Mouse (Mus musculus): ENCODE results near the gene Magi1.
A peak's percentile ranks its signal among the peaks of the same experiment; 100 is the strongest.

Gene Magi1

DNA sequence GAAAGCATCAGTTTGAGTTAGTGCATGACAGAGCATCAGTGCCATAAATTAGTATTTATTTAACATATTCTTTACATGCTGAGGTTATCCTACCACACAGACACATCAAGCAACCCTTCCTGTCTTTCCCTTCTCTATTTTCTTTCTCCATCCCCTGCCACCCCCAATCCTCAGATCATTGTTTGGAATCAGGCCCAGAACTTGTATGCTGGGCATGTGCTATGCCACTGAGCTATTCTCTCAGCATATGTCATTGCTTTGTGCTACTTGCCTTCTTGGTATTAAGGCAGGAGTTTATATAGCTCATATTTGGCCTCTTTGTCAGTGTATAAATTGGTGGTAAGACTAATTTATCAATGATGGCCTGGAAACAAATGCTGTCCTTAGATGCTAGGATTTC lies 494.0 kb downstream of the Magi1 start:
- DNase-seq: no peak

DNA sequence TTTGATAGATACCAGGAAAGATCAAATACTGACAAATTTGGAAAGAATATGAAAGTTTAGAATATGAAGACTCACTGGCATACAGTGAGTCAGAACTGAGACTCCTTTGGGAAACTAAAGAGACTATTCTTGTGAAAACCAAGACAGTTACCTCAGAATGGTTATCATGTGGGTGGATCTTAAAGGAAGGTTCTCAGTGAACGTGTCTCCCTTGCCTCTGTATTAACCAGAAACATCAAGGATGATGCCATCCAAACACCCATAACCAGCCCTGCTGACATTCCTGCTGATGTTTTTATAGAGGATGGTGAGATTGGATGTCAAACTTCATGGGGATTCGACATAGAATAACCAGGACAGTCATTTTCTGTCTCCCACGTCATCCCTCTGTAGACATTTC lies 496.7 kb downstream of the Magi1 start:
- no peak for DNase-seq

DNA sequence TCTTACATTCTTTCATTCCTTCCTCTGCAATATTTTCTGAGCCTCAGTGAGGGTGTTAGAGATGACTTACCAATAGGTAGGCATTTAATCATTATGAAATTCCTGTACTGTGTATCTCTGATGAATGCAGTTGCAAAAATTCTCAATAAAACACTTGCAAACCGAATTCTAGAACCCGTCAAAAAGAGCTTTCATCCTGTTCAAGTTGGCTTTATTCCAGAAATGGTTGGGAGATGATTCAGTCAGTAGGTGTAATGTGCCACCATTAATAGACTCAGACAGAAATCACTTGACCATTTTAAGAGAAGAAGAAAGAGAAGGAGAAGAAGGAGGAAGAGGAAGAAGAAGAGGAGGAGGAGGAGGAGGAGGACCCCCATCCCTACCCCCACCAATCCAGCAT lies 497.5 kb downstream of the Magi1 start:
- no peak for DNase-seq

DNA sequence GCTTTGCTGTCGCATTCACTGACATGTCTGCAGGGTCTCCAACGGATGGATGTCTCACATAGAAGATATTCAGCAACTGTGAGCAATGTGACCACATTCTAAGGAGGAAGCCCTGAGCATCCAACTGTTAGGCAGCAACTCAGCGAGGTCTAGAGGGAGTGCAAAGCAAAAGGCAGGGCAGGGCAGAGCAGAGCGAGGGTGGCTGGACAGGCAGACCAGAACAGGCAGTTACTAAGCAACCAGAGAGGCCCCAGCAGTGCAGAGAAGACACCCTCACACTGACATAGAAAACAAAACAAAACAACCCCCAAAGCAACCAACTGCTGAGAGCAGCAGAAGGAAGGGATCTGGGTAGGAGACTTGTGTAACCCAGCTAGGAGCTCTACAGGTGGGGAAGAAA lies 512.6 kb downstream of the Magi1 start:
- DNase-seq: no peak

DNA sequence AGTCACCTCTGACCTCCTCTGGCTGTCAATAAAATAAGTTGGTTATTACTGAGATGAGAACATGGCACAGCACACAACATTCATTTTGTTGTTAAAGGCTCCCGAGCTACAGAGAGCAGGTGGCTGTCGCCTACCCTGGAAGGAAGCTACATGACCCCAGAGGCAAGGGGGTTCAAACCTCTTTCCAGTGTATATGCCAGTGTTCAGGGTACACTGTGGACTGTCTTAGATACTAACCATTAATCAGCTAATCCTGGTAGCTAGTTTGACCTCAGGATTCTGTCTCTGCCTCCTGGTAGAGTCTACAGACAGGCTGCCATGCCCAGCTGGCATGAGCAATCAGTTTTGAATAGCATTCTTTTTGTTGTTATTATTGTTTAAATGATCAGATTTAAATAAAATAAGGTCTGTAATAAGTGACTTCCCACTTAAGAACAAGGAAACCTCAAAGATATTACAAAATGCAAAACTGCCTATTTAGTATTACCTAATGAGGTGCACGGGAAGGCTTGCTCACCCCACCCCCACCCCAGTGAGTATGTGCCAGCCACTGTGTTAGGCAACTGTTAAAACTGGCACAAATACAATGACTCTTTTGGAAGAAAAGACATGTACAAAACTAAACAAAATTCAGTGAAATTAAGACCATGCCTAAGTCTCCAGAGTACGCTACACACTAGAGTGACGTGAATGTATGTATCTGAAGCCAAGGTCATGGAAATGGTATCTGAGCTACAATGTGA lies 513.3 kb downstream of the Magi1 start:
- no peak for DNase-seq

DNA sequence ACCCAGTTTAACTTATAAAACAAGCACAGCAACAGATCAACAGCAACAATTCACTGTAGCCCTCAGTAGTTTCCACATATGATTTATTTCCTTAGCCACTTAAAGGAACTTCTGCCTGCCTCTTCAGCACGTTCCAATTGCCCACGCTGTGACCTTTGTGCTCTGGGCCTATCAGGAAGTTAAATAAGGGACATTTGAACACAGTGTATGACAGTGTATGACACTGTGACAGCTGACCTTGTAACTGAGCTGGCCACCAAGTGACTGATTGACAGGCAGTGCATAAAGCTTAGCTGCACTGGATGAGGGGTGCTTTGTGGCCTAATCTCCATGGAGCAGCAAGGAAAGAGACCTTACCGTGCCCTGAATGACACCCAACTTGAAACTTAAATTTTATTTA lies 525.6 kb downstream of the Magi1 start:
- no peak for DNase-seq

DNA sequence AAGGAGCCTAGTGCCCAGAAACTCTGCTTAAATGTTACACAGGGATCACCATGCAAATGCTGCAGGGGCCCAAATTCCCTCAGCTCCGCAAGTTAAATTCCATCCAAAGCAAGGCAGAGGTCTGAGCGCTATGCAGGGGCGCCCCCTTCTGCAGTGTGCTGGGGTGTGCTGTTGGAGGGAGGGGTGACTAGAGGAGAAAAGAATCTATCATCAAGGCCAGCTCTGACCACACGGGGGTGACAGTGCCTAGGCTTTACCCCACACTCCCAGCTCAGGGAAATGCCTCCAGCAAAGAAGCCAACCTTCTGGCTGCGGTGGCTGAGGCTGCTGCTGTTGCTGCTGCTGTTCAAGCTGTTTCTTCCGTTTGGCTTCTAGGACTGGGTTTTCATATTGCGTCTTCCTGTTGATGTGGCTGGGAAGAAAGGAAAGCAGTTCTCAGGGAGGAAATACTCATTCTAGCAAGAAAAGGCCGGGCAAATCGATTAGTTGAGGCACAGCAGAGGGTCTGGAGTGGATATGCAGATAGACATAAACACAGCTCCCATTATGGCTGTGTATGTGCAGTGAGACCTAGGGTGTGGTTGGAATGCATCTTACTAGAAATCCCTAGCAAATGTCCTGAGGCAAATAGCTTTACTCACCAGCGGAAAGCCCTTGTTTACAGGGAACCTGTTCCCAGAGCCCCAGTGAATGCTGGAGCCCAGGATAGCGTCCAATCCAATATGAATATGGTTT lies 526.2 kb downstream of the Magi1 start:
- peak; percentile 74 for DNase-seq

DNA sequence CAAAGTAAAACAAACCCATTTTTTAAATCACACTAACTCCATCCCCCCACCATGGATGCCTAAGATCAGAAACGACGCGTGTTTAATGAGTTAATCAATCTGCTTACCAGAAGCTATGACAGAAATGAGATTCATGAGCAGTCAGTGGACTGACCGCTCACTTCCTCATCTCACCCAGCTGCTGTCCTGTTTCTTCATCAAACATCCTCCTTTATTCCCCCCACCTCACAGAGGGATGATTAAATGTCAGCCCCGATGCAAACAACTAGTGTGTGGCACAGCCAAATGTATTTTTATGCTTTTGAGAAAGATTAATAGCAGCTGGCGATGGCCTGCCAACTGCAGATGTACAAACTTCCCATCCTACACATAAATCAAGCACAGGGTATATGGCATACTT lies 540.6 kb downstream of the Magi1 start:
- DNase-seq: no peak

DNA sequence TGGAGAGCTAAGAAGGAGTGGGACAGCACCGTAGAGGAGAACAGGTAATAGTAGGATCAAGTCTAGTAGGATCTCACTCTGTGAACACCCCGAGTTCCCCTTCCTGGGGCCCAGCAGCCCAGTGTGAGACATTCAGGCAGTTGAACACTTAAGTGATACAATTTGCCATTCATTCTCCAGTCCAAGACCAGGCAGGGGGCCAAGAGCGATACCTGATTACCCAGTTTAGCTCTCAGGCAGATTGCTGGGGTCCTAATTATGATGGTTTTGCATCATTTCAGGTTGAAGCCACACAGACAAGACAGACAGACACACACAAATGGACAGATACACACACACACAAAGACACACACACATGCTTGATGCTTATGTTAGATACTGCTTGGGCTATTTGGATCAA lies 543.9 kb downstream of the Magi1 start:
- DNase-seq: peak; percentile 36

DNA sequence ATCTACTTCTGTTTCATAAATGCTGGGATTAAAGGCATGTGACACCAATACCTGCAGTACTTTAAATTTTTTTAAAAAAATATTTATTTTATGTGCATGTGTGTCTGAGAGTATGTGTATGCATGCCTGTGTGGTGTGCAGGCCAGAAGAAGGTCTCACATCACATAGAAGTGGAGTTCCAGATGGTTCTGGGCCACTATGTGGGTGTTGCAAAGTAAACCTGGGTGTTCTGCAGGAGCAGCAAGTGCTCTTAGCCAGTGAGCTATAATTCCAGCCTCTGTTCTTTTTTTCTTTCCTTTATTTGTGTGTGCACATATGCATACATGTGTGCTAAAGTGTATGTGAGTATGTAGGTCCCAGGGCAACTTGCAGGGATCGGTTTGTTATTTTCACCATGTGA lies 546.6 kb downstream of the Magi1 start:
- no peak for DNase-seq

DNA sequence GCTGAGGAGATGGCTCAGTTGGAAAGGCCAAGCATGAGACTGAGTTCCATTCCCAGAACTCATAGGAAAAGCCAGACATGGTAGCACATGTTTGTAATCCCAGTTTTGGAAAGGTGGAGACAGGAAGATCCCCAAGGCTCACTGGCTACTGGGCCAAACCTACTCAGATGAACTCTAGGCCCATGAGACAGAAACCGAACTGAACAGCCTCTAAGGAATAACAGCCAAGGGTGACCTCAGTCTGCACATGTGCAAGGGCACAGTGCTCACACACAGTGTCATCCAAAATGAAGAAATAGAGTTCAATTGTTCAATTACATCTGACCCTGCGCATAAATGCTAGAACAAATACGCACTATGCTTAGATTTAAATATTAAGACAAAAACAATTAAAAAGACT lies 547.6 kb downstream of the Magi1 start:
- no peak for DNase-seq

DNA sequence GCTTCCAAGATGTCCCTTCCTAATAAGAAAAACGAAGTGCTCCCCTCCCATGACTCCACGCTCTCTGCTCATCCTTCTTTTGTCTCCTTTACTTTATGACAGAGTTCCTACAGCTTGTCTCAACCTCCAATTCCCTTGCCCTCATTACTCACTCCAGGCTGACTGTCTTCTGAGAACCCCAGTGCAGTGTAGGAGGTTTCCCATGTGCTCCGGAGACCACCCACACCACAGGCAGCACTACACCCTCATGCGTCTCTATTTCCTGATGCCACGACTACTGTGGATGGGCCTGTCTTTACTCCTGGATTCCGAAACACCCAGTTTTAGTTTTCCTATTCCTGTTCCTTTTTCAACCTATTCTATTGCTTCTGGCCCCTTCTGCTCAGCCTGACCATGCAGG lies 549.9 kb downstream of the Magi1 start:
- no peak for DNase-seq

DNA sequence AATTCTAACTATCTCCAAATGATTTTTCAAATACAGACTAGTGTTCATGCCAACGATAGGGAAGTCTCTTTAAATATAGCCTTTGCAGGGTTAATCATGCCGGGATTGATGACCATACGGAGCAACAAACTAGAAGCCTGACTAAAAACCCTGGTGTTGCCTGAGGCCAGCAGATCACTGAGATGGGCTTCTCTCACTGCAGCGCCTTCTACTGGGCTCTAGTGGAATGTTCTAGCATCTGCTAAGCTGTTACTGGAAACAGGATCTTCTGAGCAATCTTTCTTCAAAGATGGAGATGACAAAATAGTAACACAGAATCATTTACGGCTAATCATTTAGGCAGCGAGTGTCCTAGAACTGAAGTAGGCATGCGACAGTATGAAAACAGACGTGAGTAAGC lies 554.0 kb downstream of the Magi1 start:
- DNase-seq: no peak

DNA sequence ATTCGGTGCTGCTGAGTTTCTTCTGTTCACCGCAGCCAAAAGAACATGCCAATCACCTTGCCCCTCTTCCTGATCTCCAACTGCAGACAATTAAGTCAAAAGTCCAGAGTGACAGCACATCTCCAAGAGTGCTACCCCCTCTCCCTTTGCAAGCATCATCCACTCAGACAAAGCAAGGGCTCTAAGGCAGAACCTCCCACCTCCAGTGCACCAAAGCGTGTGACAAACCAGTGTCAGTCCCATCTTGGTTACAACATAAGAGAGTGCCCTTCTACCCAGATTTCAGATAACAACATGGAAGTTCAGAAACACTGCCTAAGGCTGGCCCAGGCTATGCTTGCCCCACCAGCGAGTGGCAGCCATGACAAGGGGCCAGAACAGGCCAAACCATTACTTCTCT lies 554.9 kb downstream of the Magi1 start:
- no peak for DNase-seq

DNA sequence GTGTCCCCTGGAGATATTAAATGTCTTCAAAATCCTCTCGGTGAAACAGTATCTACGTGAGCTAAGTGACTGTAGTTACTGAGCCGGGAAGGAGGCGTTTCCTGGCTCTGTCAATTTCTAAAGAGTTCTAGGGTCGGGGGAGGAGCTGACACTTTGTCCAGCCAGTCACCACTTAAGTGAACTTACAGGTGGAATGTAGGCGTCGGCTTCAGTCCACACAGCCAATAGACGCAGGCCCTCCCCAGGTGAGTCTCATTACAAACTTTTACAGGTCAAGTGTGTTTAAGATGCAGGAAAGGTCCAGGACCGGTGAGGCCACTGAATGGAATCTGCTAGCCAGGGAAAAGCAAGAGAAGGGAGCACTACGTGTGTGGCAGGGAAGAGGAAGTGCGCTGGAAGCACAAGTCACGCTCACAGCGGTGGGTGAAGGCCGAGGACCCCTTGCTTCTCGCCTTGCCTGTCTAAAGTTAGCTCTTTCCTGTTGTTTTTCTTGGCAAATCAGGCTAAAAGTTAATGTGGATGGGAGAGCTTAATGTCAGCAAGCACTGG lies 556.0 kb downstream of the Magi1 start:
- DNase-seq: no peak

DNA sequence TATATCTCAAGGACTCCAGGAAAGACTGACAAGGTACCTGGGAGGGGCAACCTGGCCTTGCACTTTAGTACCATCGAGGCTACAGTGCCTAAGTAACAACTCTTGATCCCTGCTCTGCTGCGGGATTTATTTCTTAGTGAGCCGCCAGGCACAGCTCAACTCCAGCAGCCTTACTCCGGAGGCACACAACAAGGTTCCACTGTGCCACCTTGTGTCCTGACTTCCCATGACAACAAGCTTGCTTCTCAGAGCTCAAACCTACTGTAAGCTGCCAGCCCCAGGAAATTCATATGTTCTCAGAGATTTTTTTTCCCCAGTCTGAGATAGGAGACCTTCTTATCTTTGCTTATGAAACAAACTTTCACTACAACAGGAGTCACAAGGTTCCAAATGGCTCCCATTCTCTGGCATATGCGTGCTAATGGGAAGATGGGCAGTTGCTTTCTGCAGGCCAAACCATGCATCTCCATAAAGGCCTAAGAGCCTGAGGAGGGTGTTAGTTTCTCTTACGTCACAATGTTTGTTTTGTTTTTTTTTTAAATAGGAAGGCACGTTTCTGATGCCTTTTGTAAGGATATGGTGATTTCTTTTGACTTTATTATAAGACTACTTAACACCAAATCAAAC lies 556.8 kb downstream of the Magi1 start:
- DNase-seq: peak; percentile 29

DNA sequence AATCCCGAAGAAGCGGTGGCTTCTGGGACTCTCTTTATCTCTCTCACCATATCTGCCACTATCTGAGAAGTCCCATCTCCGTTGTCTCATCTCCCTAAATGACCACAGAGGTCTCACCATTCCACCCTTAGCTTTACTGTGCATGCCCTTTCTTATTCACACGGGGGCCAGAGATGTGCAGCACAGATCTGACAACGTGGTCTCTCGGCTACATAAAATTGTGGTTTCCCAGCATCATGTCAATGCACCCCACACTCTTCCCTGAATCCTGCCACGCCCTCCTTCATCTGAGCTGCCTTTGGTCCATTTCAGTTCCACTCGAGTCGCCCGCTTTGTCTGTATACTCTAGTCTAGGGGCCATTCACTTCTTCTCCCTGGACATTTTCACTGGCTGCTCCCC lies 557.6 kb downstream of the Magi1 start:
- no peak for DNase-seq

DNA sequence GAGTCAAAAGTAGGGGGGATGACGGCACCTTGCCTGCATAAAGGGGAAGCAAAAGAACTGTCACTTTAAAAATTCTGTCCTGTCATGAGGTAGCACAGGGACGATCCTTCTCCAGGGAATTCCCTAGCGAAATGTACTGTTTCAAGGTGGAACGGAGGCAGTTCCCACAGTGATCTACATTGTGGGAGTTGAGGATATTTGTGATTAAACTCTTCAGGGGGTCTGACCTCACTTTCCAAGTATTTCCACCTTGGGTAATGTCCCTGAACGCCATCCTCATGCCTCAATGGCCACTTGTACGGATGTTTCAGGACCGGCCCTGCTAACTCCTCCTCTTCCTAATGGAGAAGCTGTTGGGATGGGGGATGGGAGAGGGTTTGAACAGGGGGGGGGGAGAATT lies 559.0 kb downstream of the Magi1 start:
- DNase-seq: no peak

DNA sequence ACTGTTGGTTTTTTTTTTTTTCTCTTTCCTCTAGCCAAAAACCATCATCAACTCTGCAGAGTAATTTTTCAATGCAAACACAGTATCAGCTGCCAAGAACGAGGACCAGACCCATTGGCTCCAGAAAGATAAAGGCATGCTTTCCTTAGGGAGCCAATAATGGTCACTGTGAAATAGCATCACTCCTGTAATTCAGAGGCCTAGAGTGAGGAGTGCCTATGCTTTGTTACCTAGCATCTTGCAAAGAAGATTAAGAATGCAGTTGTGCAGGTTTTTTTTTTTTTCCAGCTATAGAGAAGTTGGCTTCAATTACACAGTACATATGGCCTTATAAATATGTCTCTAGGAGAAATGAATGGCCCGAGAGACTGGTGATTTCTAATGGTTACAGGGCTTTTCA lies 560.5 kb downstream of the Magi1 start:
- no peak for DNase-seq

DNA sequence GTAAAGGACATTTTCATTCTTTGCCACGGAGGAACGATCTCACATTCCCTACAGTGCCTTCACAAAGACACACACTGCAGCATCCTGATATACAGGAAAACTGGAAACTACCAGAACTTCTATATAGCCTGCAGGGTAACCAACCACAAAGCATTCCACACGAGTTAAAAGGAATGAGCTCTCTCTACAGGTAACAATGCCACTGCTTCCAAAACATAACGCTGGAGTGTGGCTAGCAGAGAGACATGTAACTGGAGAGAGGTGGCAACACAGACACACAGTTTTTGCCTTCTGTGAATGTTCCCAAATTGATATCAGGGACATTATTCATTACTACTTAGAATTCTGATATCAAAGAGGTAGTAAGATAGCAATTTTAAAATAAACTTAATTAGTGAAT lies 564.2 kb downstream of the Magi1 start:
- DNase-seq: no peak

DNA sequence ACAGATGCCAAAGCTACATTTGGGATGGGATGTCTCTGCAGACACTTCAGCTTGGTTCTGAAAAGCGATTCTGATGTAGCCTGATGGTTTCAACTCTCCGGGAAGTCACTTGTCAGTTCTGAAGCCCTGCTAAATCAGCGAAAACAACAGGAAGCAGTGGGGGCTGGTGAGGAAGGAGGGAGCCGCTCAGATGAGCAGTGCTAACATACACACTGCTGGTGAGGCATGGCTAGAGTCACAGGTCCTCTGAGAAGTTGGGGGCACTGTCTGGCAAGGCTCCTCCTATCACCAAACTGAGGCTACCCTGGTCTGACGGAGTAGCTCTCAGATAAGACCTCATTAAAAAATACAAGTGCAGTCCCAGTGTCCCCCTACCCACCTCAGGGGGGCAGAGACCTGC lies 565.3 kb downstream of the Magi1 start:
- DNase-seq: no peak

DNA sequence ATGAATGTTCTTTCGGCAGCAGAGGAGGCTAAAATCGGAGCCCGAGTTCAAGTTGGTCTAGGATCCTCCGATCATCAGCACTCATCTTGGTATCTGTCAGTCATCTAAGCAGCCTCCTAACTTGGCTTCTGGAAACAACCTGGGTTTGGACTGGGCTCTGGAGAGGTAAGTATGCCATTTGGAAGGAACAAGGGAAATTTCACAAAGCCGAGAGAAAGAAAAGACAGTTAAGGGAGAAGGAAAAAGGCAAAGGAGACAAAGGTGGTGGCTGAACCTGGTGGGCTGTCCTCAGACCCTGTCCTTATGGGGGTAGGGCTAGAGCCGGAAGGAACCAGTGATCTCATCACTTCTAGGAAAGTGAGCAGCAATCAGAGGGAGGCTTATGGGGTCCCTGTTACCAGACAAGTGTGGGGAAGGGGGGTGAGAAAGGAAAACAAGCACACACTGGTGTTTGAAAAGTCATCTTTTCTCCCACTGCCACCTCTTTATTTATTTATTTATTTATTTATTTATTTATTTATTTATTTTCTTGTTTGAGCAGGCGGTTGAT lies 565.8 kb downstream of the Magi1 start:
- no peak for DNase-seq

DNA sequence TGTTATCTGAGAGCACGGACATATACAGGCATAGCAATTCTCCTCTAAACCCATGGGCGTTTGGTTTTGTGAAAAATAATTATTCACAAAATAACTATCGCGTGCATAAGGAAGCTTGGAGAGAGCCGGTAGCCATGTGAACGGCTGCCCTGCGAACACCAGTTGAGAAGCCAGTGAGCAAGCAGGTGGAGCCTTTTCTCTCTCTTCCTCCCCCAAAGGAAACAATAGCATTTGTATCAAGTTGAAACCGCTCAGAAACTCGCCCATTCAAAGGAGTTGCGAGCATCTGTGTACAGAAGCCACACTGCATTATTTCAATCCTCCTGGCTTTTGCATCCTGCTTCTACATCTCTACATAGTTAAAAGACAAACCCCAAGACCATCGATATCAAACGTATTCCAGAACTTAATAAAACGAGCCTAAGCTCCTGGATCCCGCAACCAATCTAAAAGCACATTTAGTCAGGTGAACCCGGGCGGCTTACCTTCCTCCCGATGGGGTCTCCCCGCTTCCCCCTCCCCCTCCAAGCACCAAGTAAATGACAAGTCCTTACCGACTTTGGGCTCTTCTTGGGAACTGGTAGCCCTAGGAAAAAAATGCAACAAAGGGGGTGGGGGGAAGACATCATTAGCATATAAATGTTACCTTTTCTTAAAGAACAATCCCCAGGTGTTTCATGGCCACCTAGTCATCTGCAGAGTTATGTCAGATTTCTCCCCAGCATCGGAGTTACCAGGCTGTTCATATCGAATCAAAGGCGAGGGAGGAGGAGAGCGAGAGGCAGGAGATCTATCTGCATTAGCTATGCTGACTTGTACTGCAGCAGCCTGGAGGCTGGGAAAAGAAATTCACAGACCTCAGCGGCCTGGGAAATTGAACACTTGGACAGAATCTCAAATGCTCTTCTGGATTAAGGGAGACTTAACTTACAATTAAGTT lies 566.8 kb downstream of the Magi1 start:
- no peak for DNase-seq
